Mouse (Mus musculus) heart, postnatal 4 days (tissue): ENCODE results near the gene Spint1. TPM values are rescaled to one million over a fixed set of nuclear protein-coding genes. Genes with fewer than 3 reads are reported as not detected.
A peak's percentile ranks its signal among the peaks of the same experiment; 100 is the strongest.

Source experiments
- DNase-seq: peaks from one replicate; pipeline ENCODE4 v3.0.0; 2021
- total RNA-seq, 2 experiments: library from RNA; stranded (reverse); gene quantifications; 2 replicates each; pipeline ENCODE4 v1.2.3; 2021

Gene Spint1
- total RNA-seq: not detected

GRCm38 (mm10) chr2:119237210-119237870 lies at the start of gene Spint1:
Gene Spint1, plus strand, starts transcription at chr2:119237362.
- peak; percentile 12 for DNase-seq

GRCm38 (mm10) chr2:119189029-119189710 lies 48.0 kb upstream of the Spint1 start:
- DNase-seq: peak; percentile 93

GRCm38 (mm10) chr2:119190969-119191368 lies 46.2 kb upstream of the Spint1 start:
- DNase-seq: no peak

- DNase-seq: peak; percentile 42
Observed at GRCm38 (mm10) chr2:119194140-119194539, 43.0 kb upstream of the Spint1 start.

GRCm38 (mm10) chr2:119196316-119197108 lies 40.6 kb upstream of the Spint1 start:
- no peak for DNase-seq

GRCm38 (mm10) chr2:119197493-119197892 lies 39.7 kb upstream of the Spint1 start:
- no peak for DNase-seq

- DNase-seq: no peak
Observed at GRCm38 (mm10) chr2:119198049-119198448, 39.1 kb upstream of the Spint1 start.

- DNase-seq: no peak
Observed at GRCm38 (mm10) chr2:119198934-119199333, 38.2 kb upstream of the Spint1 start.

- DNase-seq: peak; percentile 66
Observed at GRCm38 (mm10) chr2:119202914-119203453, 34.2 kb upstream of the Spint1 start.

GRCm38 (mm10) chr2:119203871-119204460 lies 33.2 kb upstream of the Spint1 start:
- no peak for DNase-seq

- no peak for DNase-seq
Observed at GRCm38 (mm10) chr2:119207961-119208343, 29.2 kb upstream of the Spint1 start.

GRCm38 (mm10) chr2:119208344-119209175 lies 28.6 kb upstream of the Spint1 start, which contains the start of the genes Zfyve19 and Dnajc17:
Gene Zfyve19, plus strand, starts transcription at chr2:119208617.
Gene Dnajc17, minus strand, starts transcription at chr2:119208795.
- peak; percentile 96 for DNase-seq

- DNase-seq: no peak
Observed at GRCm38 (mm10) chr2:119209176-119209507, 28.0 kb upstream of the Spint1 start.

GRCm38 (mm10) chr2:119229775-119230704 lies 7.1 kb upstream of the Spint1 start, which contains the start of gene Ppp1r14d:
Gene Ppp1r14d, minus strand, starts transcription at chr2:119229906.
- DNase-seq: no peak

GRCm38 (mm10) chr2:119236682-119237209 lies 416 bp upstream of the Spint1 start:
- no peak for DNase-seq

GRCm38 (mm10) chr2:119237871-119238220 lies 684 bp downstream of the Spint1 start:
- no peak for DNase-seq

GRCm38 (mm10) chr2:119238671-119239070 lies 1.5 kb downstream of the Spint1 start:
- DNase-seq: no peak

- DNase-seq: no peak
Observed at GRCm38 (mm10) chr2:119240075-119240818, 3.1 kb downstream of the Spint1 start.

GRCm38 (mm10) chr2:119240819-119241186 lies 3.6 kb downstream of the Spint1 start:
- DNase-seq: no peak

GRCm38 (mm10) chr2:119242548-119242947 lies 5.4 kb downstream of the Spint1 start:
- DNase-seq: no peak
